Mouse (Mus musculus) midbrain, embryonic 10.5 days (tissue): Measurements from ENCODE around the gene Pvalb. TPM values are rescaled to one million over a fixed set of nuclear protein-coding genes. Genes with fewer than 3 reads are reported as not detected.

Experiments
- polyA plus RNA-seq: library from polyadenylated mRNA; unstranded; fragments of >200 nt; fragmentation: Nextera tagmentation; extraction: Ambion mirVana; gene quantifications from 2 replicates; pipeline ENCODE4 v1.2.1, GENCODE M21; 2016

Pvalb gene
- polyA plus RNA-seq, 1 experiment from 2014 or later: 0.12 TPM

Other genes with a start within 250 kb of the Pvalb start
- 6.4 and 6.5 TPM in 2 replicates for gene Foxred2, start 249.7 kb downstream of the Pvalb start, polyA plus RNA-seq
- gene Eif3d, start 235.6 kb downstream of the Pvalb start, polyA plus RNA-seq: 240 and 263 TPM in 2 replicates
- gene Cacng2, start 86.4 kb downstream of the Pvalb start, polyA plus RNA-seq: 0.22 and 0.60 TPM in 2 replicates
- 172 and 181 TPM in 2 replicates for gene Ift27, start 32.3 kb downstream of the Pvalb start, polyA plus RNA-seq
- gene Ncf4, start 38.4 kb upstream of the Pvalb start, polyA plus RNA-seq: 3.5 and 6.6 TPM in 2 replicates
- 0.29 and 0.37 TPM in 2 replicates for gene Csf2rb2, start 99.3 kb upstream of the Pvalb start, polyA plus RNA-seq
- 2.7 and 3.5 TPM in 2 replicates for gene Csf2rb, start 119.4 kb upstream of the Pvalb start, polyA plus RNA-seq
- gene Tex33, start 189.5 kb upstream of the Pvalb start, polyA plus RNA-seq: not detected in 2 replicates
- 8.1 and 9.8 TPM in 2 replicates for gene Tst, start 199.5 kb upstream of the Pvalb start, polyA plus RNA-seq
- 0.61 and 1.6 TPM in 2 replicates for gene Mpst, start 200.0 kb upstream of the Pvalb start, polyA plus RNA-seq
- gene Kctd17, start 222.2 kb upstream of the Pvalb start, polyA plus RNA-seq: 64.0 and 68.3 TPM in 2 replicates